Mouse (Mus musculus): ENCODE measurements at regions not wholly inside any gene's neighbourhood (a gene's known extent, or its start where the extent isn't known, plus 50 kb on each side); places are given as distances from the start of the nearest gene placed in this dataset.
A peak's percentile ranks its signal among the peaks of the same experiment; 100 is the strongest.
"Not testable (repeated sequence)": the region's sequence is repeated elsewhere in the genome, so short reads cannot be mapped to it uniquely, and the experiment has no call there.

GRCm38 (mm10) chr13:66802558-66802957, 102.2 kb upstream of the Gm10767 start:
- 83% methylated on average over 3 of the region's 3 CpGs for WGBS
- not testable (repeated sequence) for H3K9me3 ChIP-seq (ENCODE audit: control insufficient read depth, low read length); H3K36me3 ChIP-seq (ENCODE audit: control insufficient read depth, insufficient read depth, low read length); H3K27ac ChIP-seq (ENCODE audit: low read length); H3K27me3 ChIP-seq (replicated peaks; ENCODE audit: control insufficient read depth, insufficient read depth, low read length); H3K4me3 ChIP-seq (ENCODE audit: low read length); H3K4me1 ChIP-seq (ENCODE audit: control insufficient read depth, insufficient read depth, low read length); H3K4me2 ChIP-seq (ENCODE audit: low read depth, low read length); ATAC-seq; H3K9ac ChIP-seq (ENCODE audit: low read depth, low read length)

DNA sequence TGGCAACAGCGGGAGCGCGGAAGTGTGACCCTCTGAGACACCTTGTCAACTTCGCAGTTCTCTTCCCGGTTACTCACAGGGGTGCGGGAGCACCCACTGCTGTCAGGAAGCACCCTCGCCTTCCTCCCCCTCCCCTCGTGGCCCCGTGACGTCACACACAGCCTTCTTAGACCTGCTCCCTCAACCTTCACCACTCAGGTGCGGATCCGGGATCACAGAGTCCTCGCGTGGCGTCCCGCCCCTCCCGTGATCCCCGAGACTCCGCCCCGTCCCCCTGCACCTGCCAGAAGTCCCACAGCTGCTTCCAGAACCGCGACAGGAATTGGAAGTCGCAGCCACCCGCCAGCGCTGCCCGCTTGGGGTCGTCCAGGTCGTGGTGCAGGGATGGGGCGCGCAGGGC, 97.1 kb upstream of the Gm10767 start:
- H3K4me1 ChIP-seq (ENCODE audit: control insufficient read depth, insufficient read depth, low read length); H3K9me3 ChIP-seq (ENCODE audit: control insufficient read depth, low read length); H3K36me3 ChIP-seq (ENCODE audit: control insufficient read depth, insufficient read depth, low read length); H3K27ac ChIP-seq (ENCODE audit: low read length); H3K27me3 ChIP-seq (replicated peaks; ENCODE audit: control insufficient read depth, insufficient read depth, low read length); H3K9ac ChIP-seq (ENCODE audit: low read depth, low read length); ATAC-seq: not testable (repeated sequence)
- WGBS = 8% methylated on average over 24 of the region's 30 CpGs
- peak overlapping the region; percentile 33; the same call in 1 of the 2 replicates for H3K4me2 ChIP-seq (ENCODE audit: low read depth, low read length)
- H3K4me3 ChIP-seq (ENCODE audit: low read length) = peak overlapping the region; percentile 23

Measured in intestine, embryonic 16.5 days (tissue).